Mouse (Mus musculus) ES-E14 (cell line): Measurements from ENCODE around the gene Rrbp1.

Experiments used
- CHD2 ChIP-seq: IDR thresholded peaks from 2 replicates; pipeline ENCODE4 v1.6.1; 2014; ENCODE audit warnings: mild to moderate bottlenecking, low read depth, low read length, inconsistent platforms
- ZC3H11A ChIP-seq: IDR thresholded peaks from 2 replicates; pipeline ENCODE4 v1.6.1; 2012; ENCODE audit warnings: low read depth, mild to moderate bottlenecking, inconsistent platforms, low read length, borderline replicate concordance
- ZNF384 ChIP-seq: IDR thresholded peaks from 2 replicates; pipeline ENCODE4 v1.6.1; 2012; ENCODE audit warnings: low read depth, low read length, inconsistent platforms

DNA sequence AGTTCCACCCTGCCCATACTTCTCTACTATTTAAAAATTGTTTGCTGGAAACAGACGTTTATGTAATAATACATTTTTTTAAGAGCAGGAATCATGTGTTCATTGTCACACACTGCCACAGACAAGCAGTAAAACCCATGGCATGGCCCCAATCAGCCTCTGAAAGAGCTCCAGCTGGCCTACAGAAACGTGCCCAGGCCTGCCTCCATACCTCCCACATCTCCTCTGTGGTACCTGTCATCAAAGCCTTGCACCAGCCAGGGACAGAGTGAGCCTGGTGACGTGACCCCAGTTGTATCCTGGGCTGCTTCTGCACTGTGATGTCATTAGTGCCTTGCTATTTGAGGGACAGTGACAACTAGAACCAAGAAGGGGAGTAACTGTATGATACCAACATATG is 28.2 kb downstream of the Rrbp1 start:
- TF ChIP-seq ZNF384 (no peak), CHD2 (no peak), ZC3H11A (no peak)
